Mouse (Mus musculus): Measurements from ENCODE around the gene Tnfrsf14.

Gene Tnfrsf14

GRCm38 (mm10) chr4:154948940-154949588 lies 20.7 kb upstream of the Tnfrsf14 start:
- DNase-seq (ENCODE audit: low spot score in 2 of 2), result no peak

GRCm38 (mm10) chr4:154948066-154948939 lies 19.9 kb upstream of the Tnfrsf14 start:
- DNase-seq (ENCODE audit: low spot score in 2 of 2), result peak; percentile 55 to 75

DNA sequence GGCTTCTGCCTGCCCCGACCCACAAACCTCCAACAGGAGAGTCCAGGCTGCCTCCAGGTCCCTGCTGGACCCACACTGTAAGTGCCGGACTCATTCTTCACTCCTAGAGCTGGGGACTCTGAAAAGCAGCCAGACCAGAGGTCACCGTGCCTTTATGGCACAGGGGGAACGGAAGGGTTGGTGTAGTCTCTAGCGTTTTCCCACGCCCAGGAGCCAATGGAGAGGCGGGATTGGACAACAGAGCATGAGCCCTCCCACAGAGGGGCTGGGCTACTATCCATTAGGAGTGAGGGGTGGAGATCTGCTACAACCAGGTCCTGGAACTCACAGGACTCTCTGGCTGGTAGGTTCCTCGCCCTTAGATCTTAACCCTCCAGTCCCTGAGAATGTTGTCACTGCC lies 18.0 kb upstream of the Tnfrsf14 start:
- DNase-seq (ENCODE audit: low spot score in 2 of 2), result peak in 1 of 2 experiments; percentile 63

GRCm38 (mm10) chr4:154944121-154944590 lies 15.8 kb upstream of the Tnfrsf14 start:
- DNase-seq (ENCODE audit: low spot score in 2 of 2), result peak in 1 of 2 experiments; percentile 59

- DNase-seq (ENCODE audit: low spot score in 2 of 2), result no peak
Measured at GRCm38 (mm10) chr4:154943323-154944039, 15.1 kb upstream of the Tnfrsf14 start.

- no peak for DNase-seq (ENCODE audit: low spot score in 2 of 2)
Measured at GRCm38 (mm10) chr4:154942632-154943322, 14.4 kb upstream of the Tnfrsf14 start.

DNA sequence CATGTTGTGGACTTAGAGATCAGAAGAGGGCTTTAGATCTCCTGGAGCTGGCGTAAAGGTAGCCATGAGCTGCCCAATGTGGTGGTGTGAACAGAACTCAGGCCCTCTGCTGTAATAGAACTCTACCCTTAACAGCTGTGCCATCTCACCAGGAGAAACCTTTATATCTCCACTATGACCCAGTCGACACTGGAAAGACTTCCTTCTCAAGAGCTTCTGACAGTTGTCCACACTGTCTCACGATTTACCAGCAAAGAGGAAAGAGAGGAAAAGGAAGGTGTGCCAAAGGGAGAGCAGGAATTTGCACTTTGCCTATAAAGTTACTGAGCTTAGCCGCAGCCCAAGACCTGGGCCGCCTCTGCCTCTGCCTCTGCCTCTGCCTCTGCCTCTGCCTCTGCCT lies 13.5 kb upstream of the Tnfrsf14 start:
- no peak for DNase-seq (ENCODE audit: low spot score in 2 of 2)

DNA sequence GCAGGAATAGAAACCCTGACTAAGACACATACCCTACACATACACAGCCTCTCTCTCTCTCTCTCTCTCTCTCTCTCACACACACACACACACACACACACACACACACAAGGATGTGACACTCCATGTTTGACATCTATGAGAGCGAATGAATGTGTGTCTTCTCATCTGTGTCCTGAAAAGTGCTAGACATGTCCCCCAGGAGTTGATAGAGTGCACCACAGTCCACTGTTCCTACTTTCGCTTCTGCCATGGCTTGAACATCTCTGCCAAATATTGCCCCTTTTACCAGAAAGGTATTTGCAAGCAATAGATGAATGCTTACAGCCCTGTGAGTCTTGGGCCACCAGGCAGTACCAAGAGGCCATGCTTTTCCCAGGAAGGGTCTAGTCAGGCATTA lies 11.8 kb upstream of the Tnfrsf14 start:
- DNase-seq (ENCODE audit: low spot score in 2 of 2), result no peak

GRCm38 (mm10) chr4:154937746-154938145 lies 9.4 kb upstream of the Tnfrsf14 start:
- no peak for DNase-seq (ENCODE audit: low spot score in 2 of 2)

DNA sequence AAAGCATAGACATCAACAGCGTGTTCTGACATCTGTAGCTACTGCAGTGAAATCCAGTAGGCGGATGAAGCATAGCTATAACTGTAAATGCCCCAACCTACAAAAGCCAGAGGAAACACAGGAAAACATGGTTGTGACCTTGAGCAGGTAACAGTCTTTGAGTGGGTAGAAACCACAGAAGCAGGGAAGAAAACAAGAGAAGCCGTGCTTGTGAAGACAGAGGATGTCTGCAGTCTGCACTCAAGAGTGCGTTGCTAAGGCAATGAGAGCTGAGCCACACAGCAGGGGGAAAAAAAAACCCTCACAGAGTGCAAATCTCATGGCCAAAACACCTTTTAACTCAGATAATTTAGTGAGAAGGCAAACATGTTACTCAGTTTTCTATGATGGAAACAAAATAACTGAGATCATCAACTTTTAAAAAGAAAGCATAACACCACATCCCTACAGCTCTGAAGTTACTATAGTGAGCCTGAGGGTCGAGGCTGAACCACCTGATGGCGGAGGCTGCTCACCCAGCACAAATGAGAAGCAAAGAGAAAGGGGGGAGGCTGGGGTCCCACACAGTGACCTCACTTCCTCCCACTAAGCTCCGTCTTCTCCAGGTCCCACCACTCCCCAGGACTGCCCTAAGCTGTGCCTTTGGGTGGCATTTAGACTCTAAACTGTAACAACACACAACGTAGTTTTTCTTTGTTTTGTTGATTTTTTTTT lies 8.3 kb upstream of the Tnfrsf14 start:
- DNase-seq (ENCODE audit: low spot score in 2 of 2), result no peak

- DNase-seq (ENCODE audit: low spot score in 2 of 2), result no peak
Measured at GRCm38 (mm10) chr4:154935788-154936187, 7.4 kb upstream of the Tnfrsf14 start.

GRCm38 (mm10) chr4:154934800-154935199 lies 6.4 kb upstream of the Tnfrsf14 start:
- no peak for DNase-seq (ENCODE audit: low spot score in 2 of 2)

- no peak for DNase-seq (ENCODE audit: low spot score in 2 of 2)
Measured at GRCm38 (mm10) chr4:154933306-154933907, 5.0 kb upstream of the Tnfrsf14 start.

GRCm38 (mm10) chr4:154929088-154929660 lies 811 bp upstream of the Tnfrsf14 start:
- DNase-seq (ENCODE audit: low spot score in 2 of 2), result no peak

DNA sequence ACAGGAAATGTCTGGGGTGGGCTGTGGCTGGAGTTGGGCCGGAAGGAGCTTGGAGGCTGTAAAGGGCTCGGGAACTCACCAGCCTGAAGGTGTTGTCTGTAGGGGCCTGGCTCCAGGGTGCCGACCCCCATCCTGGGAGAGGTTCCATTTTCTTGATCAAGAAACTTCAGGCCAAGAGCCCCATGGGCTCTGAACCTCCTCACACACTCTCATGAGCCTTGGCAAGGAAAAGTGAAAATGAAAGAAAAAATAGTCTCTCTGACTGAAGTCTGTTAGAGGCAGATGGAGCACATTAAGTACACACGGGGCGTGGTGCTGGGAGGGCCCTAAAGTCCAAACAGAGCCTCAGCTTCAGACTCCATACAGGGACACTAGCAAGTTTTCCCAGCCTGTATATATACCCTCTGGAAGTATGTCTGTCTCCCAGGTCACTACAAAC lies 445 bp downstream of the Tnfrsf14 start:
- DNase-seq (ENCODE audit: low spot score in 2 of 2), result no peak

- no peak for DNase-seq (ENCODE audit: low spot score in 2 of 2)
Measured at GRCm38 (mm10) chr4:154926969-154927898, 1.1 kb downstream of the Tnfrsf14 start.

DNA sequence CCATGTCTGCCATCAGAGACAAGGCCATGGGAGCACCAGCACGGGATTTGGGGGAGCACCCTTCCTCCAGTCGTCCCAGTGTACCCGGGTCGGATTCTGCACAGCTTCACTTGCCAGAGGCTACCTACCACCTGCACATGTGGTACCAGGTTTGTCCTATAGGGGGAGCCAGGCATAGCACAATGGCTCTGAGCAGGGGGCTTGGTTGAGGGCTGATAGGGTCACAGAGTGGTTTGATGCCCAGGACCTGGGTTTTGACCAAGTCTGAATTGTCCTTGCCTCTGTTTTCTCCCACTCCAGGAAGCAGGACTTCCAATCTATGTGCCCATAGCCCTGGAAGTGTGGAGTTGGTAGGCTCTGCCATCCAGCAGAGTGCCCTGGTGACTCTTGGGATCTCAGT lies 3.0 kb downstream of the Tnfrsf14 start:
- no peak for DNase-seq (ENCODE audit: low spot score in 2 of 2)

- no peak for DNase-seq (ENCODE audit: low spot score in 2 of 2)
Measured at GRCm38 (mm10) chr4:154922931-154923330, 5.4 kb downstream of the Tnfrsf14 start.

DNA sequence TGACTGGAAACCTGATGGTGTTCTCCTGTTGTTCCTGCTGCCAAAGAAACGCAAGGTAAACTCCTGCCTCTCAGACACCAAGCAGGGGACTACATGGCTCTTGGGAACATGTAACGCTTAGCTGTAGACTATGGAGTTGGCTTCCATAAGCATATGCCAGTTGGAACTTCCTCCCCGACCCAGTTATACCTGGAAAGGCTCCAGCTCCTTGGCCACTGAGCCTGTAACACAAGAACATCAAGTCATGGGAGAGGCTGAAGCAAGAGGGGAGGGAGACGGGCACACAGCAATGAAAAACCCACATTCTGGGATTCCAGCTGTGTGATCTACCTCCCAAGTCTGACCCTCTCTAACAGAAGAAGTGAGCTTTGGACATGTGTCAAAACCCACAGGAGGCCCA lies 6.1 kb downstream of the Tnfrsf14 start:
- DNase-seq (ENCODE audit: low spot score in 2 of 2), result no peak
